Mouse (Mus musculus): Measurements from ENCODE around the gene Itpkb. TPM values are rescaled to one million over a fixed set of nuclear protein-coding genes. Genes with fewer than 3 reads are reported as not detected.
A peak's percentile ranks its signal among the peaks of the same experiment; 100 is the strongest.

The Itpkb gene
- total and polyA plus RNA-seq, 3 experiments, result 3.4 to 9.2 TPM; not detected in 1

DNA sequence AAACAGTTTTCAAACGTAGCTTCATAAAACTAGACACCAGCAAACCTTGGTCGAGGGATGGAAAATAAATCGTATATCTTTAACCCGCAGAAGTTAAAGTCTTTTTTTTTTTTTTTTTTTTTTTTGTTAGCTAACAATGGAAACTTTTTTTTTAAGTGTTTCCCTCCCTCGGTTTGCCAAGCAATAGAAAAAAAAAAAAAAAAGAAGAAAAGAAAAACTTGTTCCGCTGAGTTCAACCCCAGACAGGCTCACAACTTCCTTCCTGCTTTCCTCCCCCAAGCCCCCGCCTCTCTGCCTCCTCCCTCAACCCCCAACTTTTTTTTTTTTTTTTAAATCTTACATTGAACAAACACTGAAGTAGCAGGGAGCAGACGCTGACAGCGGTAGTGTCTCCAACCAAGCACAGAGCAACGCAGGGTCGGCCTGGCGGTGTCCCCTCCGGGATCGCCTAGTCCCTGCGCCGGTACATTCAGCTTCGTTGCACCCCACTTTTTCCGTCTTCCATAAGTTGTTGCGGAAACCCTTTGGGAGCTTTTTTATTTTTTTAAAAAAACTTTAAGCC, at the start of gene Itpkb (continued):
- TF ChIP-seq ZNF384 (IDR thresholded peaks at IDR 0.05; ENCODE audit: low read depth, low read length) (peak; percentile 99), MAZ (IDR thresholded peaks at IDR 0.05; ENCODE audit: low read depth, low read length) (peak; percentile 100), E2F4 (IDR thresholded peaks at IDR 0.05; ENCODE audit: borderline replicate concordance, low read depth, low read length) (no peak), SIN3A (IDR thresholded peaks at IDR 0.05; ENCODE audit: low read length) (peak; percentile 90)

DNA sequence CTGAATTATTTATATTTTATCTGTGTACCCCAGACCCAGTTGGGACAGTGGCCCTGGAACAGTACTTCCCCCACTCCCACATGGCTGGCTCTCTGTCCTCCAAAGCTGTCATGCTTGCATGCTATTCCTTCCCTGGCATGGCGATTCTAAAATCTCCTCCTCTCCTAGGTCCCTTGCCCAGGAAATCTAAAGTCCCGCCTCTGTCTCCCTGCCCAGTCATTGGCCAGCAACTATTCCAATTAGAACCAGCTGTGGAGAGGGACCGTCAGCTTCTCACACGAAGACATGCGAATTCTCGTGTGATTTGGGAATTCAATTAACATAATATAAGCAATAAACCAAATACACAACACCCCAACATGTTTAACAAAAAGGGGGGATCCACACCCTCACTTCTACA, 47.7 kb upstream of the Itpkb start:
- H3K36me3 ChIP-seq (ENCODE audit: control insufficient read depth in 1 of 2, insufficient read depth in 2 of 2, low read length in 2 of 2), result peaks cover 0 to 5% of the 10 kb centered on the region in 2 experiments; a peak in 1 of 4 replicates
- H3K27me3 ChIP-seq (ENCODE audit: control insufficient read depth in 1 of 2, insufficient read depth in 2 of 2, low read length in 2 of 2), result no peaks in the 10 kb centered on the region; a peak in 1 of 4 replicates
- no peak overlapping the region for H3K9ac ChIP-seq (ENCODE audit: control insufficient read depth, low read depth, low read length, poor library complexity, severe bottlenecking)
- H3K79me2 ChIP-seq (ENCODE audit: control insufficient read depth, insufficient read depth, low read length, poor library complexity), result no peaks in the 10 kb centered on the region
- no peaks in the 10 kb centered on the region for H3K9me3 ChIP-seq (replicated peaks; ENCODE audit: insufficient read depth, low read length)
- DNase-seq (ENCODE audit: low read depth, low spot score), result no peak
- TF ChIP-seq ETS1 (IDR thresholded peaks at IDR 0.05; ENCODE audit: low read depth, low read length) (no peak), TBP (IDR thresholded peaks at IDR 0.05; ENCODE audit: low read depth, low read length) (no peak), ZMIZ1 (IDR thresholded peaks at IDR 0.05; ENCODE audit: low read depth, low read length) (no peak), CHD2 (IDR thresholded peaks at IDR 0.05; ENCODE audit: low read length) (no peak), NELFE (IDR thresholded peaks at IDR 0.05; ENCODE audit: low read depth, low read length) (no peak)
- H3K4me1 ChIP-seq (ENCODE audit: control insufficient read depth in 1 of 2, insufficient read depth in 2 of 2, low read length in 2 of 2), result peaks cover 12% of the 10 kb centered on the region in 2 experiments
- no peak overlapping the region for H3K4me3 ChIP-seq (ENCODE audit: control insufficient read depth in 1 of 2, insufficient read depth in 1 of 2, low read depth in 2 of 2, low read length in 2 of 2)
- no peak overlapping the region for H3K27ac ChIP-seq (ENCODE audit: control insufficient read depth, low read depth, low read length)

DNA sequence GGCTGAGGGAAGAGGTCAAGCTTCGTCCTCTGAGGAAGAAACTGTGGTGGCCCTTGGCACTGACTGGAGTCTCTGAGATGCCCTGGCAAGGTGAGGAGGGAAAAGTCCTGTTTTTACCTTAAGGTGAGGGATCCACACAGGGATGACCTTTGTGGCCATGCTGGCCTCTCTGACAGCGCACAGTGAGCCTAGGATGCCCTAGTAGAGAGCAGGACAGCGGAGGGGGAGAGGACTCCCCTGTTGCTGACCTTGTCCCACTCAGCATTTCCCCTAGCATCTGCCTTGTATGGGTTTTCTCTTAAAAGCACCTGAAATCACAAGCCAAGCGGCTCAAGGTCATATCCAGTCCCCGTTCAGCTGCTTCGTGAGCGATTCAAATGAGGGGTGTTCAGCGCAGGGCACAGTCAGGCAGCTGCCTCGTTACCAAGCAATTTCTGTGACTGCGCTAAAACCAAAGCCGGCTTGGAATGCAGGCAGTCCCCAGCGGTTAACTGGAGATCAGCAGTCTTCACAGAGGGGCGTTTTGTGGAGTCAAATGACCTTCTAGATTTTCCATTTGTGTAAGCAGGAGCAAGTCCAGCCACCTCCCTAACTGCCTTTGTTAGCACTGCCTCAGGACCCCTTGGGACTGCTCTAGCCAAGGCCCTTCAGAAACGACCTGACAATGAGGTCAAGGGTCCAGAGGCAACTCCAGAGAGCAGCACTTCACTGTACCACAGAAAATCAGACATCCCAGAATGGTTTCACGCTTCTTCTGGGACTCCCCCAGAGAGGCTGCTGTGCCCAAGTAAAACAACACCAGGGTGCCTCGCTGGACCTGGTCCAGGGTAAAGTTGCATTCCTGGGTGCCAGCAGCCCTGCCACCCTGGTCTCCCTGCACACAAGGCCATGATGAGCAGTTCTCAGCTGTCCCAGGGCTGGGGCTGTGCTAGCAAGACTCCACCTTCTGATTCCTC, 46.2 kb upstream of the Itpkb start:
- TF ChIP-seq TCF12 (IDR thresholded peaks at IDR 0.05; ENCODE audit: low read depth, low read length), result no peak
- no peak for TF ChIP-seq USF2 (IDR thresholded peaks at IDR 0.05; ENCODE audit: borderline replicate concordance in 1 of 2, insufficient read depth in 1 of 2, low read depth in 1 of 2, low read length in 2 of 2)
- TF ChIP-seq MXI1 (IDR thresholded peaks at IDR 0.05; ENCODE audit: low read depth, low read length), result no peak
- no peak for TF ChIP-seq E2F4 (IDR thresholded peaks at IDR 0.05; ENCODE audit: borderline replicate concordance, low read depth, low read length)
- Histone ChIP-seq H3K79me2 (ENCODE audit: control insufficient read depth, insufficient read depth, low read length, poor library complexity) (no peaks in the 10 kb centered on the region), H3K9me3 (replicated peaks; ENCODE audit: insufficient read depth, low read length) (no peaks in the 10 kb centered on the region), H3K4me1 (ENCODE audit: control insufficient read depth in 1 of 2, insufficient read depth in 2 of 2, low read length in 2 of 2) (peaks cover 8 to 9% of the 10 kb centered on the region in 2 experiments), H3K27ac (ENCODE audit: control insufficient read depth, low read depth, low read length) (no peak overlapping the region), H3K9ac (ENCODE audit: control insufficient read depth, low read depth, low read length, poor library complexity, severe bottlenecking) (no peak overlapping the region), H3K36me3 (ENCODE audit: control insufficient read depth in 1 of 2, insufficient read depth in 2 of 2, low read length in 2 of 2) (peaks cover 0 to under 1% of the 10 kb centered on the region in 2 experiments; a peak in 1 of 4 replicates), H3K27me3 (ENCODE audit: control insufficient read depth in 1 of 2, insufficient read depth in 2 of 2, low read length in 2 of 2) (no peaks in the 10 kb centered on the region; a peak in 1 of 4 replicates), H3K4me3 (ENCODE audit: control insufficient read depth in 1 of 2, insufficient read depth in 1 of 2, low read depth in 2 of 2, low read length in 2 of 2) (no peak overlapping the region)
- no peak for DNase-seq (ENCODE audit: low read depth, low spot score)

Data from MEL (cell line).